Mouse (Mus musculus) inflammation-experienced regulatory T-cells, adult 6 months (primary cell): ENCODE data around the gene Gulp1. TPM values are rescaled to one million over a fixed set of nuclear protein-coding genes. Genes with fewer than 3 reads are reported as not detected.

ENCODE experiments used
- ATAC-seq: one replicate; pipeline ENCODE4 v1.8.0; 2017
- polyA plus RNA-seq, 3 experiments: library from polyadenylated mRNA; unstranded; fragments of 100-300 nt; shearing (Covaris generic); gene quantifications; one replicate each; pipeline ENCODE4 v1.2.1; 2017

The Gulp1 gene
- not detected for polyA plus RNA-seq

GRCm38 (mm10) chr1:44551461-44552370 is at the start of gene Gulp1:
Gene Gulp1 (plus strand): TSS chr1:44551511.
- no peak for ATAC-seq

GRCm38 (mm10) chr1:44550261-44550660 is 1.1 kb upstream of the Gulp1 start:
- no peak for ATAC-seq

- ATAC-seq: no peak
These were observed 1.1 kb downstream of the Gulp1 start for GRCm38 (mm10) chr1:44552371-44552841.

- no peak for ATAC-seq
These were observed 2.0 kb downstream of the Gulp1 start for GRCm38 (mm10) chr1:44553166-44553898.

GRCm38 (mm10) chr1:44567431-44567830 is 16.1 kb downstream of the Gulp1 start:
- ATAC-seq: no peak

- no peak for ATAC-seq
These were observed 17.0 kb downstream of the Gulp1 start for GRCm38 (mm10) chr1:44568296-44568695.

GRCm38 (mm10) chr1:44576001-44576400 is 24.7 kb downstream of the Gulp1 start:
- ATAC-seq: no peak

GRCm38 (mm10) chr1:44576610-44577009 is 25.3 kb downstream of the Gulp1 start:
- ATAC-seq: no peak

- no peak for ATAC-seq
These were observed 29.1 kb downstream of the Gulp1 start for GRCm38 (mm10) chr1:44580390-44580789.

- ATAC-seq: no peak
These were observed 33.6 kb downstream of the Gulp1 start for GRCm38 (mm10) chr1:44584886-44585385.

GRCm38 (mm10) chr1:44591742-44592141 is 40.4 kb downstream of the Gulp1 start:
- no peak for ATAC-seq

GRCm38 (mm10) chr1:44593109-44593508 is 41.8 kb downstream of the Gulp1 start:
- ATAC-seq: no peak

- no peak for ATAC-seq
These were observed 47.0 kb downstream of the Gulp1 start for GRCm38 (mm10) chr1:44598312-44598711.

GRCm38 (mm10) chr1:44613294-44614041 is 62.2 kb downstream of the Gulp1 start:
- ATAC-seq: no peak

- no peak for ATAC-seq
These were observed 67.4 kb downstream of the Gulp1 start for GRCm38 (mm10) chr1:44618751-44619150.

- ATAC-seq: no peak
These were observed 83.2 kb downstream of the Gulp1 start for GRCm38 (mm10) chr1:44634481-44634880.

- ATAC-seq: no peak
These were observed 94.5 kb downstream of the Gulp1 start for GRCm38 (mm10) chr1:44645678-44646276.

GRCm38 (mm10) chr1:44678974-44679373 is 127.7 kb downstream of the Gulp1 start:
- ATAC-seq: no peak

GRCm38 (mm10) chr1:44679415-44679814 is 128.1 kb downstream of the Gulp1 start:
- ATAC-seq: no peak

GRCm38 (mm10) chr1:44682556-44682955 is 131.2 kb downstream of the Gulp1 start:
- no peak for ATAC-seq

GRCm38 (mm10) chr1:44683723-44684122 is 132.4 kb downstream of the Gulp1 start:
- ATAC-seq: no peak

GRCm38 (mm10) chr1:44720785-44721410 is 169.6 kb downstream of the Gulp1 start:
- no peak for ATAC-seq
